Mouse (Mus musculus): ENCODE results near the gene Kcnip4.

Gene Kcnip4

GRCm38 (mm10) chr5:48545825-48546224, 978.9 kb downstream of the Kcnip4 start:
- no peak for DNase-seq

- DNase-seq: no peak
Observed at GRCm38 (mm10) chr5:48544784-48545734, 979.6 kb downstream of the Kcnip4 start.

GRCm38 (mm10) chr5:48518035-48518434, 1006.7 kb downstream of the Kcnip4 start:
- DNase-seq: no peak

GRCm38 (mm10) chr5:48513354-48513753, 1011.4 kb downstream of the Kcnip4 start:
- DNase-seq: no peak

- no peak for DNase-seq
Observed at GRCm38 (mm10) chr5:48511357-48511756, 1013.4 kb downstream of the Kcnip4 start.

- DNase-seq: peak; percentile 41
Observed at GRCm38 (mm10) chr5:48510241-48510640, 1014.5 kb downstream of the Kcnip4 start.

- DNase-seq: no peak
Observed at GRCm38 (mm10) chr5:48509194-48509930, 1015.3 kb downstream of the Kcnip4 start.

- DNase-seq: no peak
Observed at GRCm38 (mm10) chr5:48503094-48503493, 1021.6 kb downstream of the Kcnip4 start.

- DNase-seq: no peak
Observed at GRCm38 (mm10) chr5:48502442-48502841, 1022.3 kb downstream of the Kcnip4 start.

- no peak for DNase-seq
Observed at GRCm38 (mm10) chr5:48500204-48500603, 1024.5 kb downstream of the Kcnip4 start.

GRCm38 (mm10) chr5:48490864-48491477, 1033.7 kb downstream of the Kcnip4 start:
- DNase-seq: no peak

- DNase-seq: no peak
Observed at GRCm38 (mm10) chr5:48489549-48490288, 1035.0 kb downstream of the Kcnip4 start.

GRCm38 (mm10) chr5:48483112-48483511, 1041.6 kb downstream of the Kcnip4 start:
- no peak for DNase-seq

- DNase-seq: no peak
Observed at GRCm38 (mm10) chr5:48460221-48460620, 1064.5 kb downstream of the Kcnip4 start.

GRCm38 (mm10) chr5:48448888-48449287, 1075.8 kb downstream of the Kcnip4 start:
- no peak for DNase-seq

GRCm38 (mm10) chr5:48430459-48430858, 1094.2 kb downstream of the Kcnip4 start:
- DNase-seq: peak; percentile 43

GRCm38 (mm10) chr5:48421957-48422356, 1102.8 kb downstream of the Kcnip4 start:
- no peak for DNase-seq

GRCm38 (mm10) chr5:48419741-48420140, 1105.0 kb downstream of the Kcnip4 start:
- DNase-seq: no peak

- no peak for DNase-seq
Observed at GRCm38 (mm10) chr5:48412261-48412660, 1112.4 kb downstream of the Kcnip4 start.

- DNase-seq: no peak
Observed at GRCm38 (mm10) chr5:48411462-48411861, 1113.2 kb downstream of the Kcnip4 start.

- no peak for DNase-seq
Observed at GRCm38 (mm10) chr5:48410348-48410747, 1114.4 kb downstream of the Kcnip4 start.

- DNase-seq: no peak
Observed at GRCm38 (mm10) chr5:48408276-48408675, 1116.4 kb downstream of the Kcnip4 start.

GRCm38 (mm10) chr5:48402497-48402896, 1122.2 kb downstream of the Kcnip4 start:
- DNase-seq: no peak
